Mouse (Mus musculus) CD4-positive helper T cell, adult 2 months (primary cell): Measurements from ENCODE around the gene Gm45837.

Experiments used
- DNase-seq: peaks from one replicate; pipeline ENCODE4 v3.0.0-alpha.2; 2012; ENCODE audit warnings: low read depth, missing footprints, low spot score

Gene Gm45837

GRCm38 (mm10) chr7:101499701-101500100 is 89.0 kb downstream of the Gm45837 start:
- DNase-seq = no peak

GRCm38 (mm10) chr7:101501236-101501635 is 90.5 kb downstream of the Gm45837 start:
- peak; percentile 21 for DNase-seq

GRCm38 (mm10) chr7:101501675-101502074 is 91.0 kb downstream of the Gm45837 start:
- peak; percentile 41 for DNase-seq

DNA sequence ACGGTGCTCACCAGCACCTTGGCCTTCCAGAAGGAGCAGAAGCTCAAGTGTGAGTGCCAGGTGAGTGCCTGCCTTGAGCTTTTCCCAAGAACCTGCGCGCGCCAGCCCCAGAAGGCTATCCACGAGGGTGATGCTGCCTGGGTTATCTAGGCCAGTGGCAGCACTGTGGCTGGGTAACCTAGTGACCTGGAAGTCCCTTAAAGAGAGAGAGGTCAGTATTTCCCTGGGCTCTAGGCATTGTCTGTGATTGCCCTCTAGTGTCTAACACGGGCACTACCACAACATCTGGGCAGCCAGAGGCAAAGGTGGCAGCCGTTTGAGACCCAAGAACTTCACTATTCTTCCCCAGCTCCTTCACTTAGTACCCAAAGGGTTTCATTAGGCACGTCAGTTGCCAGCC is 92.7 kb downstream of the Gm45837 start:
- DNase-seq = peak; percentile 75

DNA sequence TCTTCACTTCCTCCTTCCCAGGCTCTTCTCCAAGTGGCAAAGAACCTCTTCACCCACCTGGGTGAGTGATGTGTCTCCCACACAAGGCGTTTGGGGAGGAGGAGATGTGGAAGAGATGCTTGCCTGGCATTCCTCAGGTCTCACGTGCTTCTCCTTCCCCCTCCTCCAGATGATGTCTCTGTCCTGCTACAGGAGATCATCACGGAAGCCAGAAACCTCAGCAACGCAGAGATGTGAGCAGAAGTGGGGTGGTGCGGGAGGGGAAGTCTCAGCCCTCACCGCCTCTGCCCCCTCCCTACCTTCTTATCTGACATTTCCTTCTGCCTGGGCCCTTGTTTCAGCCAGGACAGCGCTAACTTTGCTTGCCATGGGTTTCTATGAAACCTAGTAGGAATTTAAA is 93.1 kb downstream of the Gm45837 start:
- DNase-seq = peak; percentile 75

DNA sequence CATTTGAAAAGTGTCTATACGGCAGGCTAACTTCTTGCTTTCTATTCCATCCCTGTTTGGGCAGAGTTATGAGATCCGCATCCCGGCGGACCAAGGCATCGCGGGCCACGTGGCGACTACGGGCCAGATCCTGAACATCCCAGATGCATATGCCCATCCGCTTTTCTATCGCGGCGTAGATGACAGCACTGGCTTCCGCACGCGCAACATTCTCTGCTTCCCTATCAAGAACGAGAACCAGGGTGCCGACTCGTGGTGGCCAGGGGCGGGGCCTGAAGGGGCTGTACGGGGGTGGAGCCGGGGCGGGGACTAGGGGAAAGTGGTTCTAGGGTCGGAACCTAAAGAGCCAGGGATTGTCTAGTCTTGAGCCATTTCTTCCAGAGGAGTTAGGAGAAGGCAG is 93.8 kb downstream of the Gm45837 start:
- DNase-seq = peak; percentile 71

DNA sequence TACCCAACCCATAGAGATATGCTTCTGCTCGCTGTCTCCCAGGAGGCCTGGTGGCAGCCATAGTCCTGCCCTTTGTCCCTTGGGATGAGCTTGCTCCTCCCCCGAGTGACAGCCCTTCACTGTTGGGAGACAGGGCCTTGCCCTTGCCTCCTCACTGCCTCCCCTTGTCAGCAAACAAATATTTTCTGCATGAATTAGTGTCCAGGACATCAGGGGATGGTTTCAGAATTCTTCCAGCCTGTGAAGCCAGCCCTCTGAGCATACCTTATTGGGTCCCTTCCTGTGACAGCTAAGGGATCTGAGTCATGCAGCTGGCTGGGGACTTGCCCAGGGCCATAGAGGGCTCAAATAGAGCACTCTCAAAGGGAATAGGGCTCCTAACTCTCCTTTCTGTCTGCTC is 98.5 kb downstream of the Gm45837 start:
- DNase-seq = no peak

DNA sequence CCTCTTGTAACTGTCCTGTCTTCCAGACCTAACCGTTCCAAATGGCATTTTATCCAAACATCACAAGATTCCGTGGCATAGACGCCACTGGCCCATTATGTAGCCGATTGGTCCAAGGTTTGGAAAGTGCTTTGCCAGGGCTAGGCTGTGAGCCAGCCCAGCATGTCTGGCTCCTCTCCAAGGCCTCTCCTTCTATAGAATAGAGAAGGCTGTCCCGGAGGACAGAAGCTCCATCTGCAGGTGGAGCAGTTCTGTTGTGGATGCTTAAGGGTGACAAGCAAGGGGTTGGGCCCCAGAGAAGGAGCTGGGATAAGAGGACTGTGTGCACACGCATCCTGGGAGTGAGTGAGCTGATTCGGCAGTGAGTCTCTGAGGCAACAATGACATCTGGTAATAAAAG is 103.0 kb downstream of the Gm45837 start:
- DNase-seq = no peak

- no peak for DNase-seq
These were observed 104.1 kb downstream of the Gm45837 start for GRCm38 (mm10) chr7:101514768-101515167.

- DNase-seq = no peak
These were observed 104.6 kb downstream of the Gm45837 start for GRCm38 (mm10) chr7:101515295-101515694.

DNA sequence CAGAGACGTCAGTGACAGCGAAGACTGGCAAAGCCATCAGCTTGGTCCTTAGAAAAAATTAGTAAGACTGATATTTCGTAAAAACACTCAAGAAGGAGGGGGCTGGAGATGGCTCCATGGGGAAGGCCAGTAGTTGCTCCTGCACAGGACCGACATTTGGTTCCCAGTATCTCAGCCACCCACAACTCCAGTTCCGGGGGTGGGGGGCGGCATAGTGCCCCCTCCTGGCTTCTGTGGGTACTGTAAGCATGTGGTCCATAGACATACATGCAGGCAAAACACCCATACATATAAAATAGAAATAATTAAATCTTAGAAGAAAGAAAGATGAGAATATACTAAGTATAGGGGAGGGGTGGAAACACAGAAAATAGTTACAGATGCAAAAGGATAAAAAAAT is 105.8 kb downstream of the Gm45837 start:
- peak; percentile 46 for DNase-seq

GRCm38 (mm10) chr7:101521696-101522095 is 111.0 kb downstream of the Gm45837 start:
- no peak for DNase-seq

GRCm38 (mm10) chr7:101523205-101523604 is 112.5 kb downstream of the Gm45837 start:
- no peak for DNase-seq

DNA sequence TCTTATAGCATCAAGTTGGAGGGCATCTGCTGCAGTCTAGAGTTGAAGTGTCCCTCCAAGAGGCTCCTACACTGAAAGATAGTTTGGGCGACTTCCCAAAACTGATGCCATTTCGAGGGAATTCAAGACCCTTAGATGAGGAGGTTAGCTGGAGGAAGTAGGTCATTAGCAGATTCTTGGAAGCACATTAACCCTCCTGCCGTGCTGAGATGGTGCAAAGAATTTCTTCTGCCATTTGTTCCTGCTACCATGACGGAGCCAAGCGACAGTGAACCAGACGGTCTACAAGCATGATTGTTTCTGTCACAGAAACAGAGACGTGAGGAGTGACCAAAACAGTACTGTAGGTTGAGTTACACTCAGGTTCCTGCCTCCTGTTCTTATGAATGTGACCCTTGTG is 115.8 kb downstream of the Gm45837 start:
- no peak for DNase-seq

- no peak for DNase-seq
These were observed 123.7 kb downstream of the Gm45837 start for GRCm38 (mm10) chr7:101534428-101534827.

GRCm38 (mm10) chr7:101535102-101535501 is 124.4 kb downstream of the Gm45837 start:
- DNase-seq = no peak

GRCm38 (mm10) chr7:101535517-101535916 is 124.8 kb downstream of the Gm45837 start:
- no peak for DNase-seq

GRCm38 (mm10) chr7:101537541-101537940 is 126.9 kb downstream of the Gm45837 start:
- DNase-seq = peak; percentile 61

DNA sequence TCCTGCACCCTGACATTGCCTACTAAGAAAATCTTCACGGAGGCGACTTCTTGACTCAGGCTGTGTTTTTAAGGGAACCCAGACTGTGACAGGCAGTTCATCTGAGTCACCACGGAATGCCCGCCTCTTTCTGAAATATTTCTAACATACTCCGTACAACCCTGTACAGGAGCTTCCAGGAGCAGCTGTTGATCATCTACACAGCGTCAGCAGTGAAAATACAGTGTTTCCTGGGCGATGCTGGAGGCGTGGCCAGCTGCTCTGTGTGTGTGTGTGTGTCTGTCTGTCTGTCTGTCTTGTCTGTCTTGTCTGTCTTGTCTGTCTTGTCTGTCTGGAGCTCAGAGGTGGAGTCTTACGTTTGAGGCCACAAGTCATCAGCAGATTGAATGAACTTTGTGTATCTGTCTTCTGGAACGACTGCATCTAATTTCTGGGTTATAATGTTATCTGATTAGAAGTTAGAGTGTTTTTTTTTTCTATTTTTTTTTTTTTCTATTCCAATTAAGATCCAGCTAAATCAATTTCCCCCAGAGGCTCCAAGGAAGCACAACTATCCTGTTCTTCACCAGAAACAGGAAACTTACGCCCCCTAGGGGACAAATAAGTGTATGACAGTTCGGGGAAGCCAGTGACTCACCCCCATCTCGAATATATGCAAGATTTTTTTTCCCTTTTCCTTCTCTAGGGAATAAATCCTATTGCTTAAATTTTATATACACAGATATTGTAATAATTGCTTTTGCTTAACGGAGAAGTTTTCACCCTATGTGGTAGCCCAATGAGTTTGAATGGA is 127.7 kb downstream of the Gm45837 start:
- DNase-seq = peak; percentile 85

DNA sequence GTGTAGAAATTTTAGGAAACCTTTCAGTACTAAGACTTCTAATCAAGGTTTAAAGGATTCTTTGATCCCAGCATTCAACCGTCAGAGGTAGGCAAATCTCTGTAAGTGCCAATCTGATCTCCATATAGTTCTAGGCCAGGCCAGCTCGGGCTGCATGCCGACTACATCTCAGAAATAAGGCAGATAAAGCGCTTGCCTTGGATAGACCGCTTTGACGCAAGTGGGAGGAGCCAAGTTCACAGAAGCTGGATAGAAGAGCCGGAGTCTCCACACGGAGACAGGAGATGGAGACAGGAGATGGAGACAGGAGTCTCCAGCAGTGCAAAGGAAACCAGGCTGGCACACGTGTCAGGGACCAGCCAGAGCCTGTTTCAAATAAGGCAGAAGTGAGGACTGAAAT is 129.1 kb downstream of the Gm45837 start:
- DNase-seq = no peak

DNA sequence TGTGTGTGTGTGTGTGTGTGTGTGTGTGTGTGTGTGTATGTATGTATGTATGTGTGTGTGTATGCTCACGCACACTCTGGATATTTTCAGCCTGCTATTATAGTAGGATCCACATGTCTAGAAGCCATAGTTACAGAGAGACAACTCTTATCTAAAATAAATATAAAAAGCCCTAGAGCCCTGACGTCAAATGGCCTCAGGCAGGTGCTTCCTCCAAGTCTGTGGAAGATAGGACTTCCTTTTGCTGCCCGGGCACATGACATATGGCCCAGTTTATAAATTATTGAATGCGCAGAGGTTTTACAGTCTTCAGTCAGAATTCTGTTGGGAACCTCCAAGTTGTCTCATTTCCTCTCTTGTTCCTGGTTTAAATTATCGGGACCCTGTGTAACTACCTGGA is 130.0 kb downstream of the Gm45837 start:
- peak; percentile 50 for DNase-seq

- peak; percentile 78 for DNase-seq
These were observed 130.4 kb downstream of the Gm45837 start for GRCm38 (mm10) chr7:101541132-101541531.

DNA sequence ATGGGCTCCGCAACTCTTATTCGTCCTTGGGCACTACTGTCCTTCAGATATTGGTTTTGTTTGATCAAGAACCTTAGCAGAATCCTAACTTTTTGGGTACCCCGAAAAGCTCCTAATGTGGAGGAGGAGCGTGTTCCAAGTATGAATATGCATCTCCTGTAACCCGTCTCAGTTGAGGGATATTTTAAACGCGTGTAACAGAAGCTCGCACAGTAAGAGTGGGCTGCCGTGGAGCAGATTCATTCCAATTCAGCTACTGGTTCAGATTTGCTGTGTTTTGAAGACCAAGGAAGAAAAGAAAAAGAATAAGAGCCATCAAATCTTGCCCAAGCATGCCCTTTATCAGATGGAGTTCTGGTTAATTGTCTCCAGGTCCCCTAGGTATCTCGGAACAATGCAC is 131.0 kb downstream of the Gm45837 start:
- DNase-seq = no peak

DNA sequence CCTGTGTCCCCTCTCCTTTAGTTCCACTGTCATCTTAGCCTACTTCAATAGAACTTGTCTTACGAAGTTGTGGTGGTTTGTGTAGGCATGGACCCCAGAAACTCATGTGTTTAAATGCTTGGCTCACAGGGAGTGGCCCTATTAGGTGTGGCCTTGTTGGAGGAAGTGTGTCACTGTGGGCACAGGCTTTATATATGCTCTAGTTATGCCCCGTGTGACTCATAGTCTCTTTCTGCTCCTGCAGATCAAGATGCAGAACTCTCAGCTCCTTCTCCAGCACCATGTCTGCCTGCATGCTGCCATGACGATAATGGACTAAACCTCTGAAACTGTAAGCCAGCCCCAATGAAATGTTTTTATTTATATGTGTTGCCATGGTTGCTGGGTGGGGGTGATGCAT is 137.0 kb downstream of the Gm45837 start:
- peak; percentile 69 for DNase-seq
